Mouse (Mus musculus): ENCODE measurements at regions not wholly inside any gene's neighbourhood (a gene's known extent, or its start where the extent isn't known, plus 50 kb on each side); places are given as distances from the start of the nearest gene placed in this dataset.
"Not testable (repeated sequence)": the region's sequence is repeated elsewhere in the genome, so short reads cannot be mapped to it uniquely, and the experiment has no call there.

- H3K4me1 ChIP-seq (ENCODE audit: control insufficient read depth, insufficient read depth, low read length) = no peaks in the 10 kb centered on the region
- DNase-seq (ENCODE audit: low spot score) (no peak), ATAC-seq (replicated peaks; ENCODE audit: insufficient number of reproducible peaks, low FRiP score, low TSS enrichment, low read depth) (no peak)
- H3K9ac ChIP-seq (replicated peaks; ENCODE audit: low read length) = no peak overlapping the region
- no peak overlapping the region for H3K4me2 ChIP-seq (ENCODE audit: low read depth, low read length)
- H3K27me3 ChIP-seq (ENCODE audit: control insufficient read depth, insufficient read depth, low read length) = no peaks in the 10 kb centered on the region
- H3K27ac ChIP-seq (replicated peaks; ENCODE audit: low read depth, low read length) = no peak overlapping the region
- H3K9me3 ChIP-seq (replicated peaks; ENCODE audit: control insufficient read depth, low read length) = no peaks in the 10 kb centered on the region
- H3K4me3 ChIP-seq (ENCODE audit: low read depth, low read length) = no peak overlapping the region
- H3K36me3 ChIP-seq (replicated peaks; ENCODE audit: control insufficient read depth, insufficient read depth, low read depth, low read length) = no peaks in the 10 kb centered on the region
- 82% methylated on average over 2 of the region's 2 CpGs for WGBS
Measured at GRCm38 (mm10) chr1:105463819-105464614, 107.5 kb upstream of the Rnf152 start.

- ATAC-seq (replicated peaks; ENCODE audit: insufficient number of reproducible peaks, low FRiP score, low TSS enrichment, low read depth) (no peak), DNase-seq (ENCODE audit: low spot score) (no peak)
- Histone ChIP-seq H3K27ac (replicated peaks; ENCODE audit: low read depth, low read length) (no peak overlapping the region), H3K36me3 (replicated peaks; ENCODE audit: control insufficient read depth, insufficient read depth, low read depth, low read length) (no peaks in the 10 kb centered on the region), H3K4me3 (ENCODE audit: low read depth, low read length) (no peak overlapping the region), H3K4me2 (ENCODE audit: low read depth, low read length) (no peak overlapping the region), H3K27me3 (ENCODE audit: control insufficient read depth, insufficient read depth, low read length) (no peaks in the 10 kb centered on the region), H3K9me3 (replicated peaks; ENCODE audit: control insufficient read depth, low read length) (no peaks in the 10 kb centered on the region), H3K4me1 (ENCODE audit: control insufficient read depth, insufficient read depth, low read length) (no peaks in the 10 kb centered on the region), H3K9ac (replicated peaks; ENCODE audit: low read length) (no peak overlapping the region)
- 83% methylated on average over 1 of the region's 1 CpGs for WGBS
Measured at GRCm38 (mm10) chr1:105462695-105463094, 106.2 kb upstream of the Rnf152 start.

GRCm38 (mm10) chr1:105455783-105456182, 99.3 kb upstream of the Rnf152 start:
- not testable (repeated sequence) for H3K4me1 ChIP-seq (ENCODE audit: control insufficient read depth, insufficient read depth, low read length); H3K9me3 ChIP-seq (replicated peaks; ENCODE audit: control insufficient read depth, low read length); DNase-seq (ENCODE audit: low spot score); H3K27ac ChIP-seq (replicated peaks; ENCODE audit: low read depth, low read length); H3K36me3 ChIP-seq (replicated peaks; ENCODE audit: control insufficient read depth, insufficient read depth, low read depth, low read length); H3K4me3 ChIP-seq (ENCODE audit: low read depth, low read length); H3K9ac ChIP-seq (replicated peaks; ENCODE audit: low read length); H3K4me2 ChIP-seq (ENCODE audit: low read depth, low read length); ATAC-seq (replicated peaks; ENCODE audit: insufficient number of reproducible peaks, low FRiP score, low TSS enrichment, low read depth); H3K27me3 ChIP-seq (ENCODE audit: control insufficient read depth, insufficient read depth, low read length)
- WGBS = 95% methylated on average over 13 of the region's 13 CpGs

GRCm38 (mm10) chr1:105454687-105455086, 98.2 kb upstream of the Rnf152 start:
- H3K27ac ChIP-seq (replicated peaks; ENCODE audit: low read depth, low read length) = no peak overlapping the region
- WGBS = 87% methylated on average over 1 of the region's 1 CpGs
- H3K4me2 ChIP-seq (ENCODE audit: low read depth, low read length) = no peak overlapping the region
- no peaks in the 10 kb centered on the region for H3K9me3 ChIP-seq (replicated peaks; ENCODE audit: control insufficient read depth, low read length)
- H3K9ac ChIP-seq (replicated peaks; ENCODE audit: low read length) = no peak overlapping the region
- no peaks in the 10 kb centered on the region for H3K36me3 ChIP-seq (replicated peaks; ENCODE audit: control insufficient read depth, insufficient read depth, low read depth, low read length)
- H3K4me1 ChIP-seq (ENCODE audit: control insufficient read depth, insufficient read depth, low read length) = no peaks in the 10 kb centered on the region
- DNase-seq (ENCODE audit: low spot score) = no peak
- H3K27me3 ChIP-seq (ENCODE audit: control insufficient read depth, insufficient read depth, low read length) = no peaks in the 10 kb centered on the region
- no peak for ATAC-seq (replicated peaks; ENCODE audit: insufficient number of reproducible peaks, low FRiP score, low TSS enrichment, low read depth)
- H3K4me3 ChIP-seq (ENCODE audit: low read depth, low read length) = no peak overlapping the region

- Histone ChIP-seq H3K4me1 (ENCODE audit: control insufficient read depth, insufficient read depth, low read length) (no peaks in the 10 kb centered on the region), H3K27me3 (ENCODE audit: control insufficient read depth, insufficient read depth, low read length) (no peaks in the 10 kb centered on the region), H3K36me3 (replicated peaks; ENCODE audit: control insufficient read depth, insufficient read depth, low read depth, low read length) (no peaks in the 10 kb centered on the region), H3K9ac (replicated peaks; ENCODE audit: low read length) (no peak overlapping the region), H3K4me3 (ENCODE audit: low read depth, low read length) (no peak overlapping the region), H3K4me2 (ENCODE audit: low read depth, low read length) (no peak overlapping the region), H3K27ac (replicated peaks; ENCODE audit: low read depth, low read length) (no peak overlapping the region), H3K9me3 (replicated peaks; ENCODE audit: control insufficient read depth, low read length) (no peaks in the 10 kb centered on the region)
- ATAC-seq (replicated peaks; ENCODE audit: insufficient number of reproducible peaks, low FRiP score, low TSS enrichment, low read depth) (no peak), DNase-seq (ENCODE audit: low spot score) (no peak)
- 86% methylated on average over 1 of the region's 1 CpGs for WGBS
Measured at GRCm38 (mm10) chr1:105446212-105446611, 89.7 kb upstream of the Rnf152 start.

GRCm38 (mm10) chr1:105443546-105443945, 87.0 kb upstream of the Rnf152 start:
- Histone ChIP-seq H3K9me3 (replicated peaks; ENCODE audit: control insufficient read depth, low read length) (no peaks in the 10 kb centered on the region), H3K4me2 (ENCODE audit: low read depth, low read length) (no peak overlapping the region), H3K9ac (replicated peaks; ENCODE audit: low read length) (no peak overlapping the region), H3K36me3 (replicated peaks; ENCODE audit: control insufficient read depth, insufficient read depth, low read depth, low read length) (no peaks in the 10 kb centered on the region), H3K4me1 (ENCODE audit: control insufficient read depth, insufficient read depth, low read length) (no peaks in the 10 kb centered on the region), H3K4me3 (ENCODE audit: low read depth, low read length) (no peak overlapping the region), H3K27ac (replicated peaks; ENCODE audit: low read depth, low read length) (no peak overlapping the region), H3K27me3 (ENCODE audit: control insufficient read depth, insufficient read depth, low read length) (no peaks in the 10 kb centered on the region)
- ATAC-seq (replicated peaks; ENCODE audit: insufficient number of reproducible peaks, low FRiP score, low TSS enrichment, low read depth) (no peak), DNase-seq (ENCODE audit: low spot score) (no peak)
- WGBS = 82% methylated on average over 5 of the region's 5 CpGs

GRCm38 (mm10) chr1:105440296-105440695, 83.8 kb upstream of the Rnf152 start:
- Histone ChIP-seq H3K27me3 (ENCODE audit: control insufficient read depth, insufficient read depth, low read length) (no peaks in the 10 kb centered on the region), H3K9ac (replicated peaks; ENCODE audit: low read length) (no peak overlapping the region), H3K36me3 (replicated peaks; ENCODE audit: control insufficient read depth, insufficient read depth, low read depth, low read length) (no peaks in the 10 kb centered on the region), H3K9me3 (replicated peaks; ENCODE audit: control insufficient read depth, low read length) (no peaks in the 10 kb centered on the region), H3K27ac (replicated peaks; ENCODE audit: low read depth, low read length) (no peak overlapping the region), H3K4me2 (ENCODE audit: low read depth, low read length) (no peak overlapping the region), H3K4me1 (ENCODE audit: control insufficient read depth, insufficient read depth, low read length) (no peaks in the 10 kb centered on the region), H3K4me3 (ENCODE audit: low read depth, low read length) (no peak overlapping the region)
- DNase-seq (ENCODE audit: low spot score) = no peak
- 61% methylated on average over 3 of the region's 3 CpGs for WGBS
- ATAC-seq (replicated peaks; ENCODE audit: insufficient number of reproducible peaks, low FRiP score, low TSS enrichment, low read depth) = no peak

GRCm38 (mm10) chr1:105434631-105435403, 78.3 kb upstream of the Rnf152 start:
- no peak for ATAC-seq (replicated peaks; ENCODE audit: insufficient number of reproducible peaks, low FRiP score, low TSS enrichment, low read depth)
- H3K27me3 ChIP-seq (ENCODE audit: control insufficient read depth, insufficient read depth, low read length) = no peaks in the 10 kb centered on the region
- 59% methylated on average over 8 of the region's 8 CpGs for WGBS
- H3K4me2 ChIP-seq (ENCODE audit: low read depth, low read length) = no peak overlapping the region
- H3K4me3 ChIP-seq (ENCODE audit: low read depth, low read length) = no peak overlapping the region
- no peaks in the 10 kb centered on the region for H3K9me3 ChIP-seq (replicated peaks; ENCODE audit: control insufficient read depth, low read length)
- H3K4me1 ChIP-seq (ENCODE audit: control insufficient read depth, insufficient read depth, low read length) = no peaks in the 10 kb centered on the region
- no peak for DNase-seq (ENCODE audit: low spot score)
- H3K36me3 ChIP-seq (replicated peaks; ENCODE audit: control insufficient read depth, insufficient read depth, low read depth, low read length) = no peaks in the 10 kb centered on the region
- H3K9ac ChIP-seq (replicated peaks; ENCODE audit: low read length) = no peak overlapping the region
- H3K27ac ChIP-seq (replicated peaks; ENCODE audit: low read depth, low read length) = no peak overlapping the region
